Mouse (Mus musculus) yolk sac, embryonic 10.5 days (tissue): ENCODE measurements around the gene Dcaf12l2.

Experiments used
- DNase-seq: peaks from one replicate; pipeline ENCODE4 v3.0.0-alpha.2; 2017; ENCODE audit warnings: low spot score

Gene Dcaf12l2

GRCm38 (mm10) chrX:44367646-44368521 is at the start of gene Dcaf12l2:
Gene Dcaf12l2, minus strand, starts transcription at chrX:44368342.
- DNase-seq = peak; percentile 25

- DNase-seq = no peak
These were observed 879 bp downstream of the Dcaf12l2 start for GRCm38 (mm10) chrX:44367280-44367645.
